Mouse (Mus musculus) kidney, embryonic 14.5 days (tissue): Measurements from ENCODE around the gene Gadl1. TPM values are rescaled to one million over a fixed set of nuclear protein-coding genes. Genes with fewer than 3 reads are reported as not detected.
A peak's percentile ranks its signal among the peaks of the same experiment; 100 is the strongest.

Source experiments
- ATAC-seq: fragments of 200-750 bp; cut with Nextera tagmentation; 2 replicates; pipeline ENCODE4 v1.8.0; 2017; ENCODE audit warnings: moderate number of reproducible peaks, mild to moderate bottlenecking, moderate TSS enrichment, moderate library complexity; ENCODE audit not compliant: low FRiP score, low TSS enrichment
- H3K27ac ChIP-seq: fragments of 300-500 bp; sonication (generic); 2 replicates; pipeline ENCODE4 v1.5.1; 2014; ENCODE audit warnings: low read depth, mild to moderate bottlenecking, low read length, moderate library complexity, mixed read lengths
- H3K27me3 ChIP-seq: fragments of 300-500 bp; sonication (generic); 2 replicates; pipeline ENCODE4 v1.6.1; 2014; ENCODE audit warnings: mild to moderate bottlenecking, low read length; ENCODE audit not compliant: control insufficient read depth, insufficient read depth
- H3K36me3 ChIP-seq: fragments of 300-500 bp; sonication (generic); 2 replicates; pipeline ENCODE4 v1.6.1; 2014; ENCODE audit warnings: low read length, mixed read lengths; ENCODE audit not compliant: control insufficient read depth, insufficient read depth
- H3K4me1 ChIP-seq: fragments of 300-500 bp; sonication (generic); 2 replicates; pipeline ENCODE4 v1.6.1; 2014; ENCODE audit warnings: low read length, mixed read lengths; ENCODE audit not compliant: control insufficient read depth, insufficient read depth
- H3K4me2 ChIP-seq: fragments of 300-500 bp; sonication (generic); replicated peaks from 2 replicates; pipeline ENCODE4 v1.6.1; 2014; ENCODE audit warnings: low read depth, mild to moderate bottlenecking, low read length
- H3K4me3 ChIP-seq: fragments of 300-500 bp; sonication (generic); 2 replicates; pipeline ENCODE4 v1.5.1; 2014; ENCODE audit warnings: mild to moderate bottlenecking, low read length
- H3K9ac ChIP-seq: fragments of 300-500 bp; sonication (generic); 2 replicates; pipeline ENCODE4 v1.6.1; 2014; ENCODE audit warnings: low read depth, mild to moderate bottlenecking, low read length, moderate library complexity
- H3K9me3 ChIP-seq: fragments of 300-500 bp; sonication (generic); 2 replicates; pipeline ENCODE4 v1.6.1; 2016; ENCODE audit warnings: low read length; ENCODE audit not compliant: control insufficient read depth
- WGBS: fragments of 180-500 bp; shearing (Covaris S2); extraction: QIAGEN DNeasy Blood & Tissue Kit; methylation state at CpG from one replicate; pipeline ENCODE4 v1.1.7; 2014; 5-methylcytosine and 5-hydroxymethylcytosine counted together
- polyA plus RNA-seq: library from polyadenylated mRNA; unstranded; fragments of >200 nt; fragmentation: Nextera tagmentation; extraction: Ambion mirVana; gene quantifications from 2 replicates; pipeline ENCODE4 v1.2.1, GENCODE M21; 2014

The Gadl1 gene
- polyA plus RNA-seq = 0.60 and 0.61 TPM in 2 replicates

- H3K27ac ChIP-seq = no peak within 1 kb of the TSS
- H3K4me1 ChIP-seq = peaks cover 10% of the 10 kb centered on the region; the same call in 1 of the 2 replicates
- no peak within 1 kb of the TSS for H3K4me3 ChIP-seq
- peak within 1 kb of the TSS; percentile 27; the same call in 1 of the 2 replicates for H3K4me2 ChIP-seq
- no peak for ATAC-seq
- 0 out of 2 replicates have a peak, but pooled peaks cover 2% of the 10 kb centered on the region for H3K27me3 ChIP-seq
- H3K36me3 ChIP-seq = no peaks in the 10 kb centered on the region
- 76% methylated on average over 9 of the region's 9 CpGs for WGBS
- peak within 1 kb of the TSS; percentile 34; the same call in 1 of the 2 replicates for H3K9ac ChIP-seq
- no peaks in the 10 kb centered on the region for H3K9me3 ChIP-seq
These were observed at the start of gene Gadl1 for GRCm38 (mm10) chr9:115909155-115909554. Gene Gadl1, plus strand, starts transcription at chr9:115909455.

DNA sequence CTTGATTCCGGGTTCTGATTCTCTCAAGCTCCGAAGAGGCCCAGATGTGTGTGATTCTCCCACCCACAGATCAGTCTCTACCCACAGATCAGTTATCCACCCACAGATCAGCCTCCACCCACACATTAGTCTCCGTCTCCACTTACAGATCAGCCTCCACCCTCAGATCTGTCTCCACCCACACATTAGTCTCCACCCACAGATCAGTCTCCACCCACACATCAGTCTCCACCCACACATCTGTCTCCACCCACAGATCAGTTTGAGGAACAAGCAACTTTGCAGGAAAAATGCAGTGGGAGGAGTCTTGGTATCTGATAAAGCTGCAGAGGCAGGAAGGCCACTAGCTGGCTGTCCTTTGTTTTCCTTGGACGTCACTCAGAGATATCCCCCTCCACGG is 46.5 kb upstream of the Gadl1 start:
- 69% methylated on average over 5 of the region's 5 CpGs for WGBS
- Histone ChIP-seq H3K4me3 (no peak overlapping the region), H3K36me3 (no peaks in the 10 kb centered on the region), H3K9me3 (no peaks in the 10 kb centered on the region), H3K27ac (no peak overlapping the region), H3K9ac (no peak overlapping the region), H3K27me3 (no peaks in the 10 kb centered on the region), H3K4me1 (no peaks in the 10 kb centered on the region), H3K4me2 (no peak overlapping the region)
- ATAC-seq = no peak

GRCm38 (mm10) chr9:115863326-115863725 is 45.9 kb upstream of the Gadl1 start:
- Histone ChIP-seq H3K9me3 (no peaks in the 10 kb centered on the region), H3K4me1 (no peaks in the 10 kb centered on the region), H3K4me3 (no peak overlapping the region), H3K27me3 (no peaks in the 10 kb centered on the region), H3K36me3 (no peaks in the 10 kb centered on the region), H3K27ac (no peak overlapping the region), H3K9ac (no peak overlapping the region), H3K4me2 (no peak overlapping the region)
- 75% methylated on average over 6 of the region's 6 CpGs for WGBS
- ATAC-seq = no peak

DNA sequence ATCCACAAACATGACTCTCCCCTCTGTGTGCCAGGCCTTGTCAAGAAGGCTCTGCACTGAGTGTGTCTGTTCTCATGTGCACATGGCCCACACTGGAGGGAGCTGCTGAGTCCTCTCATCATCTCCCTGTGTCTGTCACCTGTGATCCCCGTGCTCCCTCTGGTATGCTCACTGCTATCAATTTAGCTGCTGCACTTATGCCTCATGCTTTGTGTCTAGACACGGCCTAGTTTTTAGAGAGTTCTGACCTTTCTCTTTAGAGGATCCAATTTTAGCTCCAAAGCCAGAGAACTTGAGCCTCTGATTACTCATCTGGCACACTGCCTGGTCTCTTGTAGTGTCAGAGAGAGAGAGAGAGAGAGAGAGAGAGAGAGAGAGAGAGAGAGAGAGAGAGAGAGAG is 42.0 kb upstream of the Gadl1 start:
- H3K27me3 ChIP-seq = no peaks in the 10 kb centered on the region
- ATAC-seq = no peak
- H3K4me2 ChIP-seq = no peak overlapping the region
- no peak overlapping the region for H3K27ac ChIP-seq
- H3K4me3 ChIP-seq = no peak overlapping the region
- H3K36me3 ChIP-seq = no peaks in the 10 kb centered on the region
- H3K4me1 ChIP-seq = no peaks in the 10 kb centered on the region
- H3K9ac ChIP-seq = no peak overlapping the region
- no peaks in the 10 kb centered on the region for H3K9me3 ChIP-seq
- 51% methylated on average over 2 of the region's 2 CpGs for WGBS

DNA sequence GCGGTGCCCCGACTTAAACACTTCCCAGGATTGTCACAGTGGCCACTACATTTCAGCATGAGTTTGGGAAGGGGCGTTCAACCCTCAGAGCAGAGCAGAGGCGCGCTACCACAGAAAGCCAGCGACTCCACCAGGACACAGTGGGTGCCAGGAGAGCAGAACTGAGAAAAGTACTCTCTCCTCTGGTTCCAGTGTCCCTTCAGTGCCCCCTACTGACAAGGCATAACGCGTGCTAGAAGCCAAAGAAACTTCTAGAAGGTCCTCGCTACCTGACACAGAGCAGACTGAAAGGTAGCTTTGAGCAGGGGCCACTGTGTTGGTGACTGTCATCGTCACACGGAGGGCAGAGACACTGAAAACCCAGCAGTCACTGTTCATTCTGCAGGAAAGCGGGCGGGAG is 39.1 kb upstream of the Gadl1 start:
- Histone ChIP-seq H3K9me3 (no peaks in the 10 kb centered on the region), H3K4me2 (no peak overlapping the region), H3K36me3 (no peaks in the 10 kb centered on the region), H3K27ac (no peak overlapping the region), H3K4me1 (no peaks in the 10 kb centered on the region), H3K4me3 (no peak overlapping the region), H3K27me3 (no peaks in the 10 kb centered on the region), H3K9ac (no peak overlapping the region)
- ATAC-seq = no peak
- WGBS = 88% methylated on average over 13 of the region's 13 CpGs

DNA sequence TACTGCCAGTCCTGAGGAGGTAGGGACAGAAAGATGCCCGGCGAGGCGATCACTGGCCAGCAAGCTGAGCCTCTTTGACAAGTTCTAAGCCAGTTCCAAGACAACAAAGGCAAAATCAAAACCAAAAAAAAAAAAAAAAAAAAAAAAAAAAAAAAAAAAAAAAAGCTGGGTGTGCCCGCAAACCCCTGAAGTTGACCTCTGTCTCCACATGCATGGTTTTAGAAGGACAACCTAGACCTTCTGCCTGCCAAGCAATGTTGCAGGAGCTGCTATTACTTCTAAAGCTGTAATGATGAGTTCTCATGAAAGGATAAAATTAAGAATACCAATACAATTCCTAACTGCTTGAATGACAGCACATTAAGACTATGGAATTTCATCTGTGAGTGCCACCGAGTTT is 38.6 kb upstream of the Gadl1 start:
- no peak for ATAC-seq
- no peaks in the 10 kb centered on the region for H3K9me3 ChIP-seq
- WGBS = 88% methylated on average over 5 of the region's 5 CpGs
- no peak overlapping the region for H3K4me2 ChIP-seq
- H3K27ac ChIP-seq = no peak overlapping the region
- no peaks in the 10 kb centered on the region for H3K36me3 ChIP-seq
- H3K27me3 ChIP-seq = no peaks in the 10 kb centered on the region
- no peak overlapping the region for H3K9ac ChIP-seq
- no peaks in the 10 kb centered on the region for H3K4me1 ChIP-seq
- no peak overlapping the region for H3K4me3 ChIP-seq

GRCm38 (mm10) chr9:115880500-115880899 is 28.8 kb upstream of the Gadl1 start:
- H3K4me3 ChIP-seq = no peak overlapping the region
- no peak overlapping the region for H3K4me2 ChIP-seq
- 91% methylated on average over 6 of the region's 6 CpGs for WGBS
- no peak for ATAC-seq
- H3K9me3 ChIP-seq = no peaks in the 10 kb centered on the region
- no peak overlapping the region for H3K27ac ChIP-seq
- H3K9ac ChIP-seq = no peak overlapping the region
- no peaks in the 10 kb centered on the region for H3K36me3 ChIP-seq
- no peaks in the 10 kb centered on the region for H3K27me3 ChIP-seq
- no peaks in the 10 kb centered on the region for H3K4me1 ChIP-seq

GRCm38 (mm10) chr9:115881137-115881536 is 28.1 kb upstream of the Gadl1 start:
- ATAC-seq = no peak
- Histone ChIP-seq H3K9me3 (no peaks in the 10 kb centered on the region), H3K36me3 (no peaks in the 10 kb centered on the region), H3K27me3 (no peaks in the 10 kb centered on the region), H3K4me2 (no peak overlapping the region), H3K27ac (no peak overlapping the region), H3K4me1 (no peaks in the 10 kb centered on the region), H3K9ac (no peak overlapping the region), H3K4me3 (no peak overlapping the region)
- WGBS = 83% methylated on average over 3 of the region's 3 CpGs

- Histone ChIP-seq H3K9me3 (no peaks in the 10 kb centered on the region), H3K4me3 (no peak overlapping the region), H3K27ac (no peak overlapping the region), H3K36me3 (no peaks in the 10 kb centered on the region), H3K9ac (no peak overlapping the region), H3K4me2 (no peak overlapping the region), H3K4me1 (no peaks in the 10 kb centered on the region), H3K27me3 (no peaks in the 10 kb centered on the region)
- ATAC-seq = no peak
- WGBS = 44% methylated on average over 5 of the region's 5 CpGs
These were observed 26.5 kb upstream of the Gadl1 start for GRCm38 (mm10) chr9:115882627-115883200.
